Mouse (Mus musculus): Measurements from ENCODE around the gene Upp2. TPM values are rescaled to one million over a fixed set of nuclear protein-coding genes. Genes with fewer than 3 reads are reported as not detected.

Gene Upp2
- total and polyA plus RNA-seq, 3 experiments, result 0.66 TPM; not detected in 2

GRCm38 (mm10) chr2:58627981-58628380 is 60.9 kb downstream of the Upp2 start:
- H3K27me3 ChIP-seq (ENCODE audit: insufficient read depth, low read length), result no peaks in the 10 kb centered on the region
- no peak for TF ChIP-seq TAL1 (conservative IDR thresholded peaks at IDR 0.05; ENCODE audit: low read depth, low read length)
- no peak for TF ChIP-seq GATA2 (IDR thresholded peaks at IDR 0.05; ENCODE audit: borderline replicate concordance, low read depth, low read length)
- TF ChIP-seq GATA1 (IDR thresholded peaks at IDR 0.05; ENCODE audit: borderline replicate concordance, low read length), result no peak
- no peak for TF ChIP-seq POLR2AphosphoS5 (IDR thresholded peaks at IDR 0.05; ENCODE audit: insufficient replicate concordance, low read depth, low read length)
- no peak for TF ChIP-seq CTCF (IDR thresholded peaks at IDR 0.05; ENCODE audit: low read depth, low read length)
- H3K4me1 ChIP-seq (ENCODE audit: insufficient read depth, low read depth, low read length), result no peaks in the 10 kb centered on the region
- no peak overlapping the region for H3K4me3 ChIP-seq (ENCODE audit: low read depth, low read length)
- H3K9me3 ChIP-seq (replicated peaks), result peaks cover 33% of the 10 kb centered on the region
- ATAC-seq (ENCODE audit: extremely low read depth, insufficient number of reproducible peaks, low FRiP score, poor library complexity, severe bottlenecking) (no peak), DNase-seq (ENCODE audit: low spot score) (no peak)
- no peaks in the 10 kb centered on the region for H3K36me3 ChIP-seq (replicated peaks)

- H3K9me3 ChIP-seq (replicated peaks), result peaks cover 42% of the 10 kb centered on the region
- H3K4me3 ChIP-seq (ENCODE audit: low read depth, low read length), result no peak overlapping the region
- H3K27me3 ChIP-seq (ENCODE audit: insufficient read depth, low read length), result no peaks in the 10 kb centered on the region
- no peak for TF ChIP-seq TAL1 (conservative IDR thresholded peaks at IDR 0.05; ENCODE audit: low read depth, low read length)
- H3K36me3 ChIP-seq (replicated peaks), result no peaks in the 10 kb centered on the region
- ATAC-seq (ENCODE audit: extremely low read depth, insufficient number of reproducible peaks, low FRiP score, poor library complexity, severe bottlenecking), result no peak
- DNase-seq (ENCODE audit: low spot score), result no peak
- no peaks in the 10 kb centered on the region for H3K4me1 ChIP-seq (ENCODE audit: insufficient read depth, low read depth, low read length)
Measured at GRCm38 (mm10) chr2:58628993-58629392, 61.9 kb downstream of the Upp2 start.

GRCm38 (mm10) chr2:58629440-58629839 is 62.3 kb downstream of the Upp2 start:
- TF ChIP-seq CTCF (IDR thresholded peaks at IDR 0.05; ENCODE audit: low read depth, low read length) (no peak), GATA1 (IDR thresholded peaks at IDR 0.05; ENCODE audit: borderline replicate concordance, low read length) (no peak), POLR2AphosphoS5 (IDR thresholded peaks at IDR 0.05; ENCODE audit: insufficient replicate concordance, low read depth, low read length) (no peak), TAL1 (conservative IDR thresholded peaks at IDR 0.05; ENCODE audit: low read depth, low read length) (no peak), GATA2 (IDR thresholded peaks at IDR 0.05; ENCODE audit: borderline replicate concordance, low read depth, low read length) (no peak)
- Histone ChIP-seq H3K36me3 (replicated peaks) (no peaks in the 10 kb centered on the region), H3K9me3 (replicated peaks) (peaks cover 43% of the 10 kb centered on the region)

GRCm38 (mm10) chr2:58633791-58634190 is 66.7 kb downstream of the Upp2 start:
- no peak for TF ChIP-seq POLR2AphosphoS5 (IDR thresholded peaks at IDR 0.05; ENCODE audit: insufficient replicate concordance, low read depth, low read length)
- TF ChIP-seq TAL1 (conservative IDR thresholded peaks at IDR 0.05; ENCODE audit: low read depth, low read length), result no peak
- TF ChIP-seq GATA1 (IDR thresholded peaks at IDR 0.05; ENCODE audit: borderline replicate concordance, low read length), result no peak
- no peak for TF ChIP-seq CTCF (IDR thresholded peaks at IDR 0.05; ENCODE audit: low read depth, low read length)
- no peak for TF ChIP-seq GATA2 (IDR thresholded peaks at IDR 0.05; ENCODE audit: borderline replicate concordance, low read depth, low read length)
- ATAC-seq (ENCODE audit: extremely low read depth, insufficient number of reproducible peaks, low FRiP score, poor library complexity, severe bottlenecking), result no peak
- Histone ChIP-seq H3K4me3 (ENCODE audit: low read depth, low read length) (no peak overlapping the region), H3K9me3 (replicated peaks) (peaks cover 50% of the 10 kb centered on the region), H3K27me3 (ENCODE audit: insufficient read depth, low read length) (no peaks in the 10 kb centered on the region), H3K4me1 (ENCODE audit: insufficient read depth, low read depth, low read length) (no peaks in the 10 kb centered on the region), H3K36me3 (replicated peaks) (no peaks in the 10 kb centered on the region)
- no peak for DNase-seq (ENCODE audit: low spot score)

More at GRCm38 (mm10) chr2:58629440-58629839, 62.3 kb downstream of the Upp2 start:
- no peaks in the 10 kb centered on the region for H3K4me1 ChIP-seq (ENCODE audit: insufficient read depth, low read depth, low read length)
- H3K4me3 ChIP-seq (ENCODE audit: low read depth, low read length), result no peak overlapping the region
- no peak for ATAC-seq (ENCODE audit: extremely low read depth, insufficient number of reproducible peaks, low FRiP score, poor library complexity, severe bottlenecking)
- no peak for DNase-seq (ENCODE audit: low spot score)
- no peaks in the 10 kb centered on the region for H3K27me3 ChIP-seq (ENCODE audit: insufficient read depth, low read length)

GRCm38 (mm10) chr2:58641761-58642555 is 74.9 kb downstream of the Upp2 start:
- H3K9me3 ChIP-seq (replicated peaks), result peaks cover 51% of the 10 kb centered on the region
- ATAC-seq (ENCODE audit: extremely low read depth, insufficient number of reproducible peaks, low FRiP score, poor library complexity, severe bottlenecking), result no peak

GRCm38 (mm10) chr2:58645667-58646066 is 78.6 kb downstream of the Upp2 start:
- ATAC-seq (ENCODE audit: extremely low read depth, insufficient number of reproducible peaks, low FRiP score, poor library complexity, severe bottlenecking), result no peak
- H3K27me3 ChIP-seq (ENCODE audit: insufficient read depth, low read length), result no peaks in the 10 kb centered on the region
- H3K9me3 ChIP-seq (replicated peaks), result peaks cover 37% of the 10 kb centered on the region
- H3K4me3 ChIP-seq (ENCODE audit: low read depth, low read length), result no peak overlapping the region
- no peak for DNase-seq (ENCODE audit: low spot score)
- TF ChIP-seq TAL1 (conservative IDR thresholded peaks at IDR 0.05; ENCODE audit: low read depth, low read length), result no peak
- no peak for TF ChIP-seq POLR2AphosphoS5 (IDR thresholded peaks at IDR 0.05; ENCODE audit: insufficient replicate concordance, low read depth, low read length)
- no peak for TF ChIP-seq GATA1 (IDR thresholded peaks at IDR 0.05; ENCODE audit: borderline replicate concordance, low read length)
- TF ChIP-seq GATA2 (IDR thresholded peaks at IDR 0.05; ENCODE audit: borderline replicate concordance, low read depth, low read length), result no peak
- TF ChIP-seq CTCF (IDR thresholded peaks at IDR 0.05; ENCODE audit: low read depth, low read length), result no peak
- no peaks in the 10 kb centered on the region for H3K4me1 ChIP-seq (ENCODE audit: insufficient read depth, low read depth, low read length)
- no peaks in the 10 kb centered on the region for H3K36me3 ChIP-seq (replicated peaks)

More at GRCm38 (mm10) chr2:58641761-58642555, 74.9 kb downstream of the Upp2 start:
- H3K36me3 ChIP-seq (replicated peaks), result no peaks in the 10 kb centered on the region
- no peak overlapping the region for H3K4me3 ChIP-seq (ENCODE audit: low read depth, low read length)
- no peaks in the 10 kb centered on the region for H3K27me3 ChIP-seq (ENCODE audit: insufficient read depth, low read length)
- no peak for DNase-seq (ENCODE audit: low spot score)
- TF ChIP-seq GATA1 (IDR thresholded peaks at IDR 0.05; ENCODE audit: borderline replicate concordance, low read length) (no peak), CTCF (IDR thresholded peaks at IDR 0.05; ENCODE audit: low read depth, low read length) (no peak), GATA2 (IDR thresholded peaks at IDR 0.05; ENCODE audit: borderline replicate concordance, low read depth, low read length) (no peak), TAL1 (conservative IDR thresholded peaks at IDR 0.05; ENCODE audit: low read depth, low read length) (no peak)
- H3K4me1 ChIP-seq (ENCODE audit: insufficient read depth, low read depth, low read length), result no peaks in the 10 kb centered on the region
